Mouse (Mus musculus) forebrain, embryonic 16.5 days (tissue): ENCODE results near the gene Stx8. TPM values are rescaled to one million over a fixed set of nuclear protein-coding genes. Genes with fewer than 3 reads are reported as not detected.

Source experiments
- ATAC-seq: fragments of 200-750 bp; cut with Nextera tagmentation; 2 replicates; pipeline ENCODE4 v1.8.0; 2017; ENCODE audit warnings: mild to moderate bottlenecking, moderate library complexity
- H3K27ac ChIP-seq: fragments of 300-500 bp; sonication (generic); 2 replicates; pipeline ENCODE4 v1.5.1; 2014; ENCODE audit warnings: low read length, control low read depth
- H3K27me3 ChIP-seq: fragments of 300-500 bp; sonication (generic); replicated peaks from 2 replicates; pipeline ENCODE4 v1.6.1; 2014; ENCODE audit warnings: low read length; ENCODE audit not compliant: control insufficient read depth, insufficient read depth
- H3K36me3 ChIP-seq: fragments of 300-500 bp; sonication (generic); 2 replicates; pipeline ENCODE4 v1.6.1; 2014; ENCODE audit not compliant: control insufficient read depth, insufficient read depth
- H3K4me1 ChIP-seq: fragments of 300-500 bp; sonication (generic); replicated peaks from 2 replicates; pipeline ENCODE4 v1.6.1; 2014; ENCODE audit warnings: low read length; ENCODE audit not compliant: control insufficient read depth, insufficient read depth
- H3K4me2 ChIP-seq: fragments of 300-500 bp; sonication (generic); 2 replicates; pipeline ENCODE4 v1.6.1; 2014; ENCODE audit warnings: mild to moderate bottlenecking, low read length, control low read depth
- H3K4me3 ChIP-seq: fragments of 300-500 bp; sonication (generic); replicated peaks from 2 replicates; pipeline ENCODE4 v1.5.1; 2014; ENCODE audit warnings: mild to moderate bottlenecking, low read length, control low read depth
- H3K9ac ChIP-seq: fragments of 300-500 bp; sonication (generic); replicated peaks from 2 replicates; pipeline ENCODE4 v1.6.1; 2014; ENCODE audit warnings: low read depth, low read length, control low read depth
- H3K9me3 ChIP-seq: fragments of 300-500 bp; sonication (generic); 2 replicates; pipeline ENCODE4 v1.6.1; 2016; ENCODE audit warnings: low read length; ENCODE audit not compliant: control insufficient read depth
- WGBS: fragments of 180-500 bp; shearing (Covaris S2); extraction: QIAGEN DNeasy Blood & Tissue Kit; methylation state at CpG from one replicate; pipeline ENCODE4 v1.1.7; 2014; 5-methylcytosine and 5-hydroxymethylcytosine counted together
- microRNA-seq: library from miRNA; unstranded; fragments of <30 nt; microRNA quantifications from one replicate; pipeline ENCODE4, GENCODE M21; 2017
- polyA plus RNA-seq: library from polyadenylated mRNA; unstranded; fragments of >200 nt; fragmentation: Nextera tagmentation; extraction: Ambion mirVana; gene quantifications from 2 replicates; pipeline ENCODE4 v1.2.1, GENCODE M21; 2015

The Stx8 gene
- polyA plus RNA-seq, 1 experiment from 2014 or later, result 68.2 TPM

GRCm38 (mm10) chr11:68253531-68253930, 287.5 kb downstream of the Stx8 start:
- Histone ChIP-seq H3K9me3 (no peaks in the 10 kb centered on the region), H3K27ac (no peak overlapping the region), H3K27me3 (no peaks in the 10 kb centered on the region), H3K4me3 (no peak overlapping the region), H3K4me2 (no peak overlapping the region), H3K36me3 (no peaks in the 10 kb centered on the region), H3K9ac (no peak overlapping the region), H3K4me1 (no peaks in the 10 kb centered on the region)
- 96% methylated on average over 7 of the region's 7 CpGs for WGBS
- ATAC-seq, result no peak

Small RNA genes within 50 kb of the gene (microRNA-seq; reads per million reads assigned to microRNA genes)
- gene Mir6406, result not detected

Other genes with a start within 250 kb of the Stx8 start
- gene Glp2r, start 195.0 kb upstream of the Stx8 start, polyA plus RNA-seq, result 0.05 TPM in 1 of 2 replicates, not detected in the other
- not detected in 2 replicates for gene Gsg1l2, start 191.6 kb upstream of the Stx8 start, polyA plus RNA-seq
- gene Dhrs7c, start 168.0 kb upstream of the Stx8 start, polyA plus RNA-seq, result not detected in 2 replicates
- 3.0 and 3.8 TPM in 2 replicates for gene Usp43, start 44.0 kb upstream of the Stx8 start, polyA plus RNA-seq
- 1.8 and 2.3 TPM in 2 replicates for gene Cfap52, start 542 bp upstream of the Stx8 start, polyA plus RNA-seq